Mouse (Mus musculus) cerebellum, adult 2 months (tissue): Measurements from ENCODE around the gene Ifitm1.

Source experiments
- CTCF ChIP-seq: fragments of 200-500 bp; IDR thresholded peaks from 2 replicates; pipeline ENCODE4 v1.5.1; 2011; ENCODE audit warnings: low read depth, mild to moderate bottlenecking, control low read depth, low read length, moderate library complexity, borderline replicate concordance; ENCODE audit not compliant: insufficient read depth
- POLR2A ChIP-seq: fragments of 200-500 bp; IDR thresholded peaks from 2 replicates; pipeline ENCODE4 v1.6.1; 2011; ENCODE audit warnings: low read length, control low read depth, borderline replicate concordance; ENCODE audit not compliant: insufficient read depth

DNA sequence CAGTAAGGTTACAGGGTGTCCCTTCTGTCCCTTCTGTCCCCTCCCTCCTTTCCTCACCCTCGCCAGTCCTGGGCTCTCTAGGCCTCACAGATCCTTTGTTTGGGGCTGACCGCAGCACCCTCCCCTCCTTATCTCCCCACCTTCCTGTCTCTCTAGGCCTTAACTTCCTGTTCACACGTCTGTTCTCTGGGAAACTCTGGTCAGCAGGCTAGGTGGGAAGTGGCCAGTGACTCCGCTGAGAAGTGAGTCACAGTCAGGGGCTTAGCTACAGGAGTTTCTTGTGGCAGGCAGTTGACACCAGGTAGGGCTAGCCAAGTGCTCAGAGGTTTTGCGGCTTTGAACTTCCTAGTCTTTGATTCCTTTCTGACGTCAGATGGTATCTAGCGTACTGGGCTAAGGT is 20.0 kb upstream of the Ifitm1 start:
- TF ChIP-seq CTCF (no peak), POLR2A (no peak)
